Mouse (Mus musculus): ENCODE results near the gene Txndc16. TPM values are rescaled to one million over a fixed set of nuclear protein-coding genes. Genes with fewer than 3 reads are reported as not detected.

The Txndc16 gene
- polyA plus RNA-seq, 1 experiment: 24.2 TPM

DNA sequence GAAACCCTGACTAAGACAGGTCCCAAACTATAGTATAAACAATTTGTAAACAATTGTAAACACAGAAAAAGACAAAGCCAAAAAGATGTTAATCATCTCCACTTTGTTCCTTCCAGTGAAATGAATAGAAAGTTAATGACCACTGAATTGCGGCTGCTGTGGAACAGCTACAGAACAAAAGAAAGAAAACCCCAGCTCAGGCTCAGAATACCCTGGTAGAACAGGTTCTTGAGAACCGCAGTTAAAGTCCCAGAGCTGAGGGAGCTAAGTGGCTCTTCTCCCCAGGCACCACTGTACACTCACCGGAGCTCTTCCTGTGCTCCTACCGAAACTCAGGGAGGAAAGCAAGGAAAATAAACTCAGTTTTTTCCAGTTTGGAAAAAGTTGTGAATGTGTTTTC, 9.4 kb downstream of the Txndc16 start:
- no peak for DNase-seq (ENCODE audit: low read depth)
- TF ChIP-seq CTCF (IDR thresholded peaks at IDR 0.05; ENCODE audit: borderline replicate concordance, extremely low read depth, insufficient read depth, insufficient read length): no peak
- no peak for TF ChIP-seq POLR2A (IDR thresholded peaks at IDR 0.05; ENCODE audit: borderline replicate concordance, extremely low read depth, insufficient read depth, insufficient read length, poor library complexity, severe bottlenecking)

DNA sequence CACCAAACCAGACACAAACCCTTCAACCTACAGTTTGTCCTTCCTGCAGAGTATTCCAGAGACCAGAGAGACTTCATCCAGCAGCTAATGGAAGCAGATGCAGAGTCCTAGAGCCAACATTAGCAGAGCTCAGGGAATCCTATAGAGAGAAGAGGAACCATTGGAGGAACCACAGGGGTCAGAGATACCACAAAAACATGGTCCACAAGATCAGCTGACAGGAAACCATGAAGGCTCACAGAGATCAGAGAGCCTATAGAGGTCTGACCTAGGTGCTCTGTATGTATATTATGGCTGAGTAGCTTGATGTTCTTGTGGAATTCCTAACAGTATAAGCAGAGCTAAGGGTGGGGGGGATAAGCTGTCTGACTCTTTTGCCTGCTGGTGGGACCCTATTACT, 19.5 kb downstream of the Txndc16 start:
- no peak for DNase-seq (ENCODE audit: low read depth)
- no peak for TF ChIP-seq POLR2A (IDR thresholded peaks at IDR 0.05; ENCODE audit: borderline replicate concordance, extremely low read depth, insufficient read depth, insufficient read length, poor library complexity, severe bottlenecking)
- TF ChIP-seq CTCF (IDR thresholded peaks at IDR 0.05; ENCODE audit: borderline replicate concordance, extremely low read depth, insufficient read depth, insufficient read length): no peak

DNA sequence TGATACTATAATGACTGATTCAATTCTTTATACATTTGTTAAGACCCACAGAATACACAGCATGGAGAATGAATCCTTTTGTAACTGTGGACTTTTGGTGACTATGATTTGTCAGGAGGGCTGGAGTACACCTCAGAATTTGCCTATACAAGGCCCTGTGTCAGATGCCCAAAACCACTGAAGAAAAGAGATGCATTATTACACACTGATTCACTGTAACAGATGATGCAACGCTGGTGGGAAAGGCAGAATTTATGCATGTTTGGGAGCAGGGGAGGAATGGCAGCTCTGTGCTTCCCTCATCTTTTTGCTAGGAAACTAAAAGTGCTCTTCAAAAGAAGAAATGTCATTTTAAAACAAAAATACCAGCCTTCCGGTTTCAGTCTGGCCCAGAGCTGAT, 29.1 kb downstream of the Txndc16 start:
- no peak for TF ChIP-seq POLR2A (IDR thresholded peaks at IDR 0.05; ENCODE audit: borderline replicate concordance, extremely low read depth, insufficient read depth, insufficient read length, poor library complexity, severe bottlenecking)
- TF ChIP-seq CTCF (IDR thresholded peaks at IDR 0.05; ENCODE audit: borderline replicate concordance, extremely low read depth, insufficient read depth, insufficient read length): no peak
- no peak for DNase-seq (ENCODE audit: low read depth)

DNA sequence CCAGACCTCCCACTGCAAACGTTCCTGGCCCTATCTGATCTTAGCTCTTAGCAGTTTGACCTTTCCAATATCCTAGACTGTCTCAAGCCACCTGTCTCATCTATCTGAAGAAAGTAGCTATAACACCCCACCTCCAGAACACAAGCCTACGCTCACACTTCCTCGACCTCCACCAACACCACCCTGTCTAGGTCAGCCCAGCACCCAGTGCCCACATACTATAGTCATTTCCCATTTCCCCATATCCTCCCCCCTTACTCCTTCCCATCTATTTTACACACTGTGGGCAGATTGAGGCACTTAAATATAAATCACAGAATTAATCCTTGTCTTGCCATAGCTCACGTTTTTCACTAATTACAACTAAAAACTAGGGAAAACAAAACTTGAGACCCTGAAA, 38.5 kb downstream of the Txndc16 start:
- TF ChIP-seq POLR2A (IDR thresholded peaks at IDR 0.05; ENCODE audit: borderline replicate concordance, extremely low read depth, insufficient read depth, insufficient read length, poor library complexity, severe bottlenecking) (no peak), CTCF (IDR thresholded peaks at IDR 0.05; ENCODE audit: borderline replicate concordance, extremely low read depth, insufficient read depth, insufficient read length) (no peak)
- no peak for DNase-seq (ENCODE audit: low read depth)

DNA sequence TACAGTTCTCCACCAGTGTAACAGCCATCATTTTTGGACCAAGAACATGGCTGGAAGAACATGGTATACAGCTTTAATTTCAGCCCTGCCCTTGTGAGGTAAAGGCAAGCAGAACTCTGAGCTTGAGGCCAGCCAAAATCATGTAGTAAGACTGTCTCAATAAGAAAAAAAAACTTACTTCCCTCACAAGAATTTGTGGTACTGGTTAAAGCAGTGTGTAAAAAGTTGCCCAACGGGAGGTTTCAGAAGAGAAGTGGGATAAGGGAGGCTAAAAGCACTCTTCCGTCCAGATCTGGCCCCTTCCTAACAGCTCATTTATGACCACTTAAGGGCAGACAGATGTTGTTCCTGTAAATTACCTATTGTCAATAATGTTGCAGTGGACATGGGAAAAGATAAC, 40.5 kb downstream of the Txndc16 start:
- TF ChIP-seq CTCF (IDR thresholded peaks at IDR 0.05; ENCODE audit: borderline replicate concordance, extremely low read depth, insufficient read depth, insufficient read length): no peak
- TF ChIP-seq POLR2A (IDR thresholded peaks at IDR 0.05; ENCODE audit: borderline replicate concordance, extremely low read depth, insufficient read depth, insufficient read length, poor library complexity, severe bottlenecking): no peak
- no peak for DNase-seq (ENCODE audit: low read depth)

DNA sequence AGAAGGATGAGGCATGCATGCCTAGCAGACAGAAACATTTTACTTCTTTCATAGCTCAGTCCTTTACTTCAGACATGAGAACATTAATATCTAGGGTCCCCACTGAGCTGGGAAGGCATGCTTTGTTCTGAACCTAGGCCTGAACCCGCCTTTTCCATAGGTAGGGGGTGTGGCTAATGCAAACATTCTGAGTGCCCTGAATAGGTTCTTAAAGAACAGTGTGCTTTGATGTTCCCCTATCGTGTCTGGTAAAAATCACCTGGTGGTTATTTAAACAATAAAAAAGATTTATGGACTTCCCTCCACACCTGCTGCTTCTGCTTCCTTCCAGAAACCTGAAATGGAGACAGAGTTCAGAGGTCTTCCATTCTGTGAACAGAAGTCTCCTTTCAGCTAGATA, 40.9 kb downstream of the Txndc16 start:
- DNase-seq (ENCODE audit: low read depth): no peak
- TF ChIP-seq CTCF (IDR thresholded peaks at IDR 0.05; ENCODE audit: borderline replicate concordance, extremely low read depth, insufficient read depth, insufficient read length): no peak

DNA sequence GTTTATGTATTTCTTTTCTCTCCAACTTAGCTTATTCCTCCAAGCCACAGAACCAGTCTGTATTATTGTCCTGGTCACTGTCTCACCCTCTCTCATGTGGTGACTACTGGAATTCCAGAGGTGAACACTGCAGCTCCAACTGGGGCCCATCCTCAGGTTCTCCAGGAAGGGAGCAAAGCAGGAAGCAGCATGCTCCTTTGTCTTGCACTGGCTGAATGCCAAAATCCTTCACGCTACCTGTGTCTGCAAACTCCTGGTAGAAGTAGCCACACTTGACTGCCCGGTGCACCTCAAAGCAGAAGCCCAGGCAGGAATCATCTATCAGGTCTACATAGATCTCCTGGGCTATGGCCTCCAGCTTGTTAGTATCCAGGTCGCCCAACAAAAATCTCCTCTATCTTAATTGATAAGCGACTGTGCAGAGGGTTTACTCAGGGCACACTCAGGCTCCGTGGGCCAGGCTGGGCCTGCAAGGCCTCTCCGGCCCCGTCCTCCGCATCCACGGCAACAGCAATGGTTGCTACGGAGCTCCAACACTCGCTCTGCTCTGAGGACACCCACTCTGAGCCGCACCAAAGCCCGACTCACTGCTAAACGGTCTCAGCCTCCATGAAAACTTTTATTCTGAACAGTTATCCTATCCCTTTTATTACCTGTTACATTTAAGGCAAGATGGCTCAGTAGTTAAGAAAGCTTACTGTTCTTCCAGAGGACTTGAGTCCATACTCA, 45.0 kb downstream of the Txndc16 start:
- TF ChIP-seq CTCF (IDR thresholded peaks at IDR 0.05; ENCODE audit: borderline replicate concordance, extremely low read depth, insufficient read depth, insufficient read length) (no peak), POLR2A (IDR thresholded peaks at IDR 0.05; ENCODE audit: borderline replicate concordance, extremely low read depth, insufficient read depth, insufficient read length, poor library complexity, severe bottlenecking) (no peak)
- no peak for DNase-seq (ENCODE audit: low read depth)

DNA sequence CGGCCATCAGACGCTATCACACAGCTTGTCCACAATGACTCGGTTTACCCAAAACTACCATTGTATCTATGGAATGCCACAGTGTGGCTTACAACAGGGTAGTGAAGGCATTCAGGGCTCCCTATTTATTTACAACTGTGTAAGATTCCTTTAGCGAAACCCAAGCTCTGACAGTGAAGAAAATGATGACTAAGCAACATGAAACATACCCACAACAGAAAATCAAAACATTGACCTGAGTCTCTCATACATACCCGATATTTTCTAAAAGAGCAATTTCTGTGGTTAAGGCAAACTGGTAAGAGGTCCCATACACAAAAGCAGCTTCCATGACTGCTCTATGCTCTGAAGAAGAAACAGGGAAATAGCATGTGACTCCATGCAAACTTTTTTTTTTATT, 47.9 kb downstream of the Txndc16 start:
- TF ChIP-seq CTCF (IDR thresholded peaks at IDR 0.05; ENCODE audit: borderline replicate concordance, extremely low read depth, insufficient read depth, insufficient read length): no peak
- DNase-seq (ENCODE audit: low read depth): no peak

DNA sequence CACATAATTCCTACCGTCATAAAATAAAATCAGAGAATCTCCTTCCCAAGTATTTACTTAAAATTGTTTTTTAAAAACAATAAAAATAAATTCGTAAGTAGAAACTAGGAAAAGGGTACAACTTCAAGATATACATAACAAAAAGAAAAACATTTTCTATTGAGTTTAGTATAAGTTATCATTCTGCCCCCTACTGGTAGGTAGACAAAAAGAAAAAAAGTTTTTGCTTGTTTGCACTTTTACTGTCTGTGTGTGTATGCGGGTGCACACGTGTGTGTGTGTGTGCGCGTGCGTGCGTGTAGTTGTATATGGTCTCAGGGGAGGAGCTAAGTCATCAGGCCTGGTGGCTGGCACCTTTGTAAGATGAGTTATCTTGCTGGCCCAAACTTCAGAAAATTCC, 52.8 kb downstream of the Txndc16 start:
- TF ChIP-seq CTCF (IDR thresholded peaks at IDR 0.05; ENCODE audit: borderline replicate concordance, extremely low read depth, insufficient read depth, insufficient read length): peak; percentile 11; the same call in 1 of the 2 replicates
- no peak for TF ChIP-seq POLR2A (IDR thresholded peaks at IDR 0.05; ENCODE audit: borderline replicate concordance, extremely low read depth, insufficient read depth, insufficient read length, poor library complexity, severe bottlenecking)
- DNase-seq (ENCODE audit: low read depth): no peak

DNA sequence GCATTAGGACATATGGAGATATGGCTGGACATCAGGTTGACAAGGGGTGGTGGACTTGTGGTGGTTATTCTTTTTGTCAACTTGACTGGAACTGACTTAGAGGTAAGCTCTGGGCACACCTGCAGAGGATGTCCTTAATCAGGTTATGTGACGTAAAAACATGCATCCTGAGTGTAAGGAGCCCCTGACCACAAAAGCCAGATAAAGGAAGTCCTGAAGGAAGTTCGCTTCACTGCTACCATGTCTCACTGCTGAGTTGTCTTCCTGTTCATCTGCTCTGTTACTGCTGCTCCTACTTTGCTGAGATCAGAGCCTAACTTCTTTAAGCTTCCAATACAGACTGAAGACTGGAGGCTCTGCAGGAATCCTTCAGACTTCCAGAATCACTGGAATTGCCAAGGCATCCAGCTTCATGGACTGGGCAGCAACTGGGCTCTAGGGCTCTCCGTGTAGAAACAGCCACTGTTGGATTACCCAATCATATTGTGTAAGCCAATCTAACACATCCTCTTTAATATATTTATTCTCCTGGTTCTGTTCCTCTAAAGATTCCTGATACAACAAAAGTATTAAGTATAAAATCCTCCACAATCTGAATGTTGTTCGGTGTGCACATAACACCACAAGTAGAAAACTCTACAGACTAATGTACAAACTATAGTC, 64.5 kb downstream of the Txndc16 start:
- no peak for DNase-seq (ENCODE audit: low read depth)
- TF ChIP-seq POLR2A (IDR thresholded peaks at IDR 0.05; ENCODE audit: borderline replicate concordance, extremely low read depth, insufficient read depth, insufficient read length, poor library complexity, severe bottlenecking) (no peak), CTCF (IDR thresholded peaks at IDR 0.05; ENCODE audit: borderline replicate concordance, extremely low read depth, insufficient read depth, insufficient read length) (no peak)

DNA sequence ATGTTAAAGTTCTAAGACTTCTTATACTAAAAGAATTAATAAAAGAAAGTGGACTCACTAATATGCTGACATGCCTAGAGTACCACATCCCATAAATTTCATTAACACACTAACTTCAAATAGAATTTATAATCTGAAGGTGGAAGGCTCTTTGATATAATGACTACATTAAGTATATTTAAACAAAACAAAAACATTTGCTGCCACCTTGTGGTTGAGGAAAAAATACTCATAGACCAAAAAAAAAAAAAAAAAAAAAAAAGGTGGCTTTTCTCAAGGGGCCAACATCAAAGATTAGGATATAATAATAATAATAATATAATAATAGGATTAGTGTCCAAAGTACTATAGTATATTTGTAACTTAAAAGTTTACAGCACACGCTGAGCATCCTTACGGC, 66.9 kb downstream of the Txndc16 start:
- peak; percentile 55 for DNase-seq (ENCODE audit: low read depth)
- TF ChIP-seq POLR2A (IDR thresholded peaks at IDR 0.05; ENCODE audit: borderline replicate concordance, extremely low read depth, insufficient read depth, insufficient read length, poor library complexity, severe bottlenecking): no peak
- no peak for TF ChIP-seq CTCF (IDR thresholded peaks at IDR 0.05; ENCODE audit: borderline replicate concordance, extremely low read depth, insufficient read depth, insufficient read length)

DNA sequence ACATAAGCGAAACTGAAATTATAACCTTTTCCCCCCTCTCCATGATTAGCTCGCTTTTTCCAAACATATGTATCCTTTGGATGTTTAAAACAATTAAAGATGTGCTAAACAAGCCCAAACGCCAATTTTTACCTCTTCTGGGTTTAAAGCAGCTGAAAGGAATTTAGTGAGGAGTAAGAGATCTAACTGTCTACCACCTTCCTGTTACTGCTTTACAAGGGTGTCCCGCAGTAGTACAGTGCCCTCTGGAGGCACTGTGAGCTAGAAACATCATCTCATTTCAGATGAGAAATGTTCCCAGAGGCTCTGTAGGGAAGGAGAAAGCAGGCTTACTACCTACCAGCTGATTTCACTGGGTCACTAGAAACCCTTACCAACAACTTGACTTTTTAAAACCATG, 77.6 kb downstream of the Txndc16 start:
- DNase-seq (ENCODE audit: low read depth): peak; percentile 76
- TF ChIP-seq CTCF (IDR thresholded peaks at IDR 0.05; ENCODE audit: borderline replicate concordance, extremely low read depth, insufficient read depth, insufficient read length): peak; percentile 74; the same call in 1 of the 2 replicates
- no peak for TF ChIP-seq POLR2A (IDR thresholded peaks at IDR 0.05; ENCODE audit: borderline replicate concordance, extremely low read depth, insufficient read depth, insufficient read length, poor library complexity, severe bottlenecking)

Measured in brain, embryonic 14.5 days (tissue).